Mouse (Mus musculus) heart, embryonic 14.5 days (tissue): ENCODE measurements at regions not wholly inside any gene's neighbourhood (a gene's known extent, or its start where the extent isn't known, plus 50 kb on each side); places are given as distances from the start of the nearest gene placed in this dataset.
A peak's percentile ranks its signal among the peaks of the same experiment; 100 is the strongest.

ENCODE experiments used
- ATAC-seq: fragments of 200-750 bp; cut with Nextera tagmentation; 2 replicates; pipeline ENCODE4 v1.8.0; 2017; ENCODE audit warnings: low read depth, moderate TSS enrichment; ENCODE audit not compliant: insufficient number of reproducible peaks, insufficient read depth, low FRiP score
- H3K27ac ChIP-seq, 2 experiments: fragments of 200-500 bp in 1 of 2; fragments of 300-500 bp in 1 of 2; sonication (generic) in 1 of 2; replicated peaks in 1 of 2; 2 replicates each; pipeline ENCODE4 v1.5.1; 2012 to 2014; ENCODE audit warnings: low read depth in 2 of 2, low read length in 2 of 2, control low read depth in 1 of 2, mild to moderate bottlenecking in 1 of 2, mixed read lengths in 1 of 2; ENCODE audit not compliant: control insufficient read depth in 1 of 2, insufficient read depth in 1 of 2
- H3K27me3 ChIP-seq: fragments of 300-500 bp; sonication (generic); 2 replicates; pipeline ENCODE4 v1.6.1; 2014; ENCODE audit warnings: mild to moderate bottlenecking, low read length, control low read depth; ENCODE audit not compliant: control insufficient read depth, insufficient read depth
- H3K36me3 ChIP-seq: fragments of 300-500 bp; sonication (generic); 2 replicates; pipeline ENCODE4 v1.6.1; 2014; ENCODE audit warnings: mild to moderate bottlenecking, control low read depth, low read length, mixed read lengths; ENCODE audit not compliant: control insufficient read depth, insufficient read depth
- H3K4me1 ChIP-seq, 2 experiments: fragments of 200-500 bp in 1 of 2; fragments of 300-500 bp in 1 of 2; sonication (generic) in 1 of 2; 2 replicates each; pipeline ENCODE4 v1.6.1; 2012 to 2014; ENCODE audit warnings: low read length in 2 of 2, control low read depth in 1 of 2, mixed read lengths in 1 of 2; ENCODE audit not compliant: control insufficient read depth in 2 of 2, insufficient read depth in 2 of 2
- H3K4me2 ChIP-seq: fragments of 300-500 bp; sonication (generic); 2 replicates; pipeline ENCODE4 v1.6.1; 2014; ENCODE audit warnings: mild to moderate bottlenecking, low read length
- H3K4me3 ChIP-seq, 2 experiments: fragments of 200-500 bp in 1 of 2; fragments of 300-500 bp in 1 of 2; sonication (generic) in 1 of 2; 2 replicates each; pipeline ENCODE4 v1.5.1; 2012 to 2014; ENCODE audit warnings: low read length in 2 of 2, mild to moderate bottlenecking in 2 of 2, control low read depth in 1 of 2, low read depth in 1 of 2, moderate library complexity in 1 of 2; ENCODE audit not compliant: control insufficient read depth in 1 of 2, insufficient read depth in 1 of 2
- H3K9ac ChIP-seq: fragments of 300-500 bp; sonication (generic); 2 replicates; pipeline ENCODE4 v1.6.1; 2014; ENCODE audit warnings: mild to moderate bottlenecking, low read length
- H3K9me3 ChIP-seq: fragments of 300-500 bp; sonication (generic); 2 replicates; pipeline ENCODE4 v1.6.1; 2016; ENCODE audit warnings: low read length, control low read depth; ENCODE audit not compliant: control insufficient read depth
- WGBS: fragments of 180-500 bp; shearing (Covaris S2); extraction: QIAGEN DNeasy Blood & Tissue Kit; methylation state at CpG from one replicate; pipeline ENCODE4 v1.1.7; 2014; 5-methylcytosine and 5-hydroxymethylcytosine counted together

- no peak overlapping the region for H3K4me3 ChIP-seq
- H3K4me1 ChIP-seq, result peaks cover 3 to 6% of the 10 kb centered on the region in 2 experiments; a peak in 3 of 4 replicates
- no peak overlapping the region for H3K4me2 ChIP-seq
- no peaks in the 10 kb centered on the region for H3K27me3 ChIP-seq
- no peak overlapping the region for H3K27ac ChIP-seq
- H3K9me3 ChIP-seq, result no peaks in the 10 kb centered on the region
- H3K36me3 ChIP-seq, result no peaks in the 10 kb centered on the region
- 39% methylated on average over 3 of the region's 3 CpGs for WGBS
- no peak overlapping the region for H3K9ac ChIP-seq
- no peak for ATAC-seq
Measured at GRCm38 (mm10) chr1:128723843-128724242, 131.8 kb upstream of the Cxcr4 start.

- H3K4me1 ChIP-seq, result peaks cover 3 to 6% of the 10 kb centered on the region in 2 experiments; a peak in 3 of 4 replicates
- H3K9ac ChIP-seq, result no peak overlapping the region
- H3K4me3 ChIP-seq, result no peak overlapping the region
- H3K27me3 ChIP-seq, result no peaks in the 10 kb centered on the region
- 24% methylated on average over 2 of the region's 2 CpGs for WGBS
- ATAC-seq, result no peak
- H3K4me2 ChIP-seq, result no peak overlapping the region
- no peaks in the 10 kb centered on the region for H3K9me3 ChIP-seq
- H3K27ac ChIP-seq, result no peak overlapping the region
- no peaks in the 10 kb centered on the region for H3K36me3 ChIP-seq
Measured at GRCm38 (mm10) chr1:128722061-128722471, 130.0 kb upstream of the Cxcr4 start.

GRCm38 (mm10) chr1:128714843-128715242, 122.8 kb upstream of the Cxcr4 start:
- Histone ChIP-seq H3K4me3 (no peak overlapping the region), H3K36me3 (no peaks in the 10 kb centered on the region), H3K27ac (no peak overlapping the region), H3K9me3 (no peaks in the 10 kb centered on the region), H3K4me2 (no peak overlapping the region), H3K27me3 (no peaks in the 10 kb centered on the region), H3K4me1 (peaks cover 9 to 12% of the 10 kb centered on the region in 2 experiments; a peak in 3 of 4 replicates), H3K9ac (no peak overlapping the region)
- WGBS, result 75% methylated on average over 6 of the region's 6 CpGs
- ATAC-seq, result no peak

GRCm38 (mm10) chr1:128712876-128713275, 120.8 kb upstream of the Cxcr4 start:
- no peaks in the 10 kb centered on the region for H3K36me3 ChIP-seq
- no peaks in the 10 kb centered on the region for H3K27me3 ChIP-seq
- no peak overlapping the region for H3K4me3 ChIP-seq
- peaks cover 9 to 12% of the 10 kb centered on the region in 2 experiments; a peak in 3 of 4 replicates for H3K4me1 ChIP-seq
- H3K4me2 ChIP-seq, result no peak overlapping the region
- ATAC-seq, result no peak
- no peak overlapping the region for H3K9ac ChIP-seq
- H3K27ac ChIP-seq, result no peak overlapping the region
- 68% methylated on average over 7 of the region's 7 CpGs for WGBS
- no peaks in the 10 kb centered on the region for H3K9me3 ChIP-seq

- 36% methylated on average over 5 of the region's 5 CpGs for WGBS
- 0 out of 2 replicates have a peak, but pooled peaks have one; percentile 38 for ATAC-seq
- H3K4me2 ChIP-seq, result no peak overlapping the region
- no peaks in the 10 kb centered on the region for H3K9me3 ChIP-seq
- no peak overlapping the region for H3K9ac ChIP-seq
- no peaks in the 10 kb centered on the region for H3K27me3 ChIP-seq
- H3K4me3 ChIP-seq, result no peak overlapping the region
- no peaks in the 10 kb centered on the region for H3K36me3 ChIP-seq
- H3K27ac ChIP-seq, result no peak overlapping the region
- H3K4me1 ChIP-seq, result peaks cover 9 to 12% of the 10 kb centered on the region in 2 experiments; a peak in 3 of 4 replicates
Measured at GRCm38 (mm10) chr1:128711121-128711520, 119.0 kb upstream of the Cxcr4 start.

- no peaks in the 10 kb centered on the region for H3K36me3 ChIP-seq
- WGBS, result 85% methylated on average over 6 of the region's 6 CpGs
- H3K9ac ChIP-seq, result no peak overlapping the region
- no peak overlapping the region for H3K27ac ChIP-seq
- H3K4me1 ChIP-seq, result peaks cover 9 to 10% of the 10 kb centered on the region in 2 experiments; a peak in 3 of 4 replicates
- no peak overlapping the region for H3K4me3 ChIP-seq
- H3K27me3 ChIP-seq, result no peaks in the 10 kb centered on the region
- no peak for ATAC-seq
- H3K9me3 ChIP-seq, result no peaks in the 10 kb centered on the region
- no peak overlapping the region for H3K4me2 ChIP-seq
Measured at GRCm38 (mm10) chr1:128707747-128708146, 115.7 kb upstream of the Cxcr4 start.

- Histone ChIP-seq H3K9ac (no peak overlapping the region), H3K9me3 (no peaks in the 10 kb centered on the region), H3K36me3 (no peaks in the 10 kb centered on the region), H3K27ac (no peak overlapping the region), H3K4me3 (no peak overlapping the region), H3K27me3 (no peaks in the 10 kb centered on the region), H3K4me1 (peaks cover 2 to 3% of the 10 kb centered on the region in 2 experiments; a peak in 3 of 4 replicates), H3K4me2 (no peak overlapping the region)
- no peak for ATAC-seq
- 47% methylated on average over 2 of the region's 2 CpGs for WGBS
Measured at GRCm38 (mm10) chr1:128706167-128706566, 114.1 kb upstream of the Cxcr4 start.

GRCm38 (mm10) chr1:128705071-128705503, 113.0 kb upstream of the Cxcr4 start:
- ATAC-seq, result no peak

More at GRCm38 (mm10) chr1:128705071-128705503, 113.0 kb upstream of the Cxcr4 start:
- H3K27me3 ChIP-seq, result no peaks in the 10 kb centered on the region
- H3K9ac ChIP-seq, result no peak overlapping the region
- no peak overlapping the region for H3K4me2 ChIP-seq
- H3K4me1 ChIP-seq, result no peaks in the 10 kb centered on the region
- H3K9me3 ChIP-seq, result no peaks in the 10 kb centered on the region
- no peaks in the 10 kb centered on the region for H3K36me3 ChIP-seq
- H3K4me3 ChIP-seq, result no peak overlapping the region
- H3K27ac ChIP-seq, result no peak overlapping the region
- 59% methylated on average over 3 of the region's 3 CpGs for WGBS
